Mouse (Mus musculus) cerebellum, adult 2 months (tissue): ENCODE measurements around the gene Ppa1. TPM values are rescaled to one million over a fixed set of nuclear protein-coding genes. Genes with fewer than 3 reads are reported as not detected.
"Not testable (repeated sequence)": the region's sequence is repeated elsewhere in the genome, so short reads cannot be mapped to it uniquely, and the experiment has no call there.

Experiments
- DNase-seq, 2 experiments: peaks; one replicate each; pipeline ENCODE4 v3.0.0; 2021
- H3K27ac ChIP-seq: fragments of 200-500 bp; 2 replicates; pipeline ENCODE4 v1.5.1; 2012; ENCODE audit warnings: low read length, control low read depth, inconsistent platforms; ENCODE audit not compliant: insufficient read depth
- H3K27me3 ChIP-seq: fragments of 200-500 bp; 2 replicates; pipeline ENCODE4 v1.6.1; 2012; ENCODE audit warnings: inconsistent platforms, mild to moderate bottlenecking, low read length, moderate library complexity; ENCODE audit not compliant: control insufficient read depth, insufficient read depth
- H3K4me1 ChIP-seq: fragments of 200-500 bp; 2 replicates; pipeline ENCODE4 v1.6.1; 2011; ENCODE audit warnings: low read length; ENCODE audit not compliant: control insufficient read depth, insufficient read depth
- H3K4me3 ChIP-seq: fragments of 200-500 bp; replicated peaks from 2 replicates; pipeline ENCODE3; 2011; ENCODE audit warnings: mild to moderate bottlenecking, low read depth, low read length, control low read depth; ENCODE audit not compliant: insufficient read depth
- CTCF ChIP-seq: fragments of 200-500 bp; IDR thresholded peaks from 2 replicates; pipeline ENCODE4 v1.5.1; 2011; ENCODE audit warnings: low read depth, mild to moderate bottlenecking, control low read depth, low read length, moderate library complexity, borderline replicate concordance; ENCODE audit not compliant: insufficient read depth
- POLR2A ChIP-seq: fragments of 200-500 bp; IDR thresholded peaks from 2 replicates; pipeline ENCODE4 v1.6.1; 2011; ENCODE audit warnings: low read length, control low read depth, borderline replicate concordance; ENCODE audit not compliant: insufficient read depth
- WGBS: fragments of 180-500 bp; shearing (Covaris S2); methylation state at CpG from one replicate; pipeline ENCODE4 v1.1.7; 2018; 5-methylcytosine and 5-hydroxymethylcytosine counted together
- polyA plus RNA-seq: library from polyadenylated mRNA; depleted of rRNA; stranded (reverse); fragments of >200 nt; gene quantifications from 2 replicates; pipeline ENCODE4 v1.2.3, GENCODE M21; 2012; rRNA removed

Gene Ppa1
- polyA plus RNA-seq = 127 and 135 TPM in 2 replicates

GRCm38 (mm10) chr10:61647790-61648736, at the start of gene Ppa1:
Gene Ppa1 (plus strand): TSS chr10:61648552.
- 3% methylated on average over 50 of the region's 50 CpGs for WGBS
- H3K4me1 ChIP-seq = no peaks in the 10 kb centered on the region

GRCm38 (mm10) chr10:61599556-61600114, 48.7 kb upstream of the Ppa1 start:
- TF ChIP-seq POLR2A (no peak), CTCF (no peak)

More at GRCm38 (mm10) chr10:61647790-61648736, at the start of gene Ppa1:
- H3K27me3 ChIP-seq = no peaks in the 10 kb centered on the region
- H3K27ac ChIP-seq = peak within 1 kb of the TSS; percentile 26; the same call in 1 of the 2 replicates
- H3K4me3 ChIP-seq = peak within 1 kb of the TSS; percentile 68
- peak; percentile 91 for DNase-seq
- TF ChIP-seq POLR2A (peak; percentile 79), CTCF (no peak)

GRCm38 (mm10) chr10:61602283-61603033, 45.9 kb upstream of the Ppa1 start:
- Histone ChIP-seq H3K27ac (no peak overlapping the region), H3K4me3 (no peak overlapping the region), H3K4me1 (no peaks in the 10 kb centered on the region), H3K27me3 (no peaks in the 10 kb centered on the region)
- TF ChIP-seq POLR2A (no peak), CTCF (peak; percentile 71)
- peak; percentile 22 to 39 for DNase-seq
- WGBS = 14% methylated on average over 14 of the region's 14 CpGs

More at GRCm38 (mm10) chr10:61599556-61600114, 48.7 kb upstream of the Ppa1 start:
- Histone ChIP-seq H3K27me3 (peaks cover 3% of the 10 kb centered on the region; the same call in 1 of the 2 replicates), H3K4me1 (no peaks in the 10 kb centered on the region), H3K27ac (no peak overlapping the region), H3K4me3 (no peak overlapping the region)
- no peak for DNase-seq
- 71% methylated on average over 9 of the region's 9 CpGs for WGBS

- 33% methylated on average over 10 of the region's 10 CpGs for WGBS
- Histone ChIP-seq H3K4me1 (no peaks in the 10 kb centered on the region), H3K27me3 (no peaks in the 10 kb centered on the region; the same call in 1 of the 2 replicates), H3K4me3 (no peak overlapping the region), H3K27ac (no peak overlapping the region)
- TF ChIP-seq CTCF = no peak
- TF ChIP-seq POLR2A = no peak
- DNase-seq = no peak
These were observed 43.8 kb upstream of the Ppa1 start for GRCm38 (mm10) chr10:61604376-61605065.

GRCm38 (mm10) chr10:61605381-61605780, 43.0 kb upstream of the Ppa1 start:
- not testable (repeated sequence) for H3K27me3 ChIP-seq, H3K4me3 ChIP-seq, DNase-seq, H3K27ac ChIP-seq, H3K4me1 ChIP-seq
- 34% methylated on average over 11 of the region's 11 CpGs for WGBS

GRCm38 (mm10) chr10:61605851-61606250, 42.5 kb upstream of the Ppa1 start:
- Histone ChIP-seq H3K4me3 (no peak overlapping the region), H3K27me3 (no peaks in the 10 kb centered on the region; the same call in 1 of the 2 replicates), H3K27ac (no peak overlapping the region), H3K4me1 (no peaks in the 10 kb centered on the region)
- DNase-seq = peak; percentile 22 to 65
- TF ChIP-seq POLR2A (no peak), CTCF (peak; percentile 81)
- WGBS = 10% methylated on average over 8 of the region's 8 CpGs

GRCm38 (mm10) chr10:61608233-61608632, 40.1 kb upstream of the Ppa1 start:
- Histone ChIP-seq H3K27me3 (no peaks in the 10 kb centered on the region; the same call in 1 of the 2 replicates), H3K27ac (no peak overlapping the region), H3K4me1 (no peaks in the 10 kb centered on the region), H3K4me3 (no peak overlapping the region)
- TF ChIP-seq CTCF (no peak), POLR2A (no peak)
- no peak for DNase-seq
